Mouse (Mus musculus) liver, adult 2 months (tissue): ENCODE data around the gene Ugt3a1.

Experiments
- CTCF ChIP-seq: fragments of 200-500 bp; IDR thresholded peaks from 2 replicates; pipeline ENCODE4 v1.5.1; 2011; ENCODE audit warnings: low read depth, low read length, control low read depth
- POLR2A ChIP-seq: fragments of 200-500 bp; IDR thresholded peaks from 2 replicates; pipeline ENCODE4 v1.6.1; 2011; ENCODE audit warnings: low read length, control low read depth; ENCODE audit not compliant: insufficient read depth; ENCODE audit errors: extremely low read depth

GRCm38 (mm10) chr15:9335341-9335740, 58.7 kb downstream of the Ugt3a1 start, which contains the start of gene Ugt3a2:
- TF ChIP-seq POLR2A (no peak), CTCF (no peak)
